Mouse (Mus musculus): Measurements from ENCODE around the gene Cnot6l.

Gene Cnot6l

GRCm38 (mm10) chr5:96161578-96162398 lies 2.2 kb downstream of the Cnot6l start:
- in situ Hi-C loops (cut with MboI; ENCODE audit: low sequenced_read_pairs) = no loop called here

GRCm38 (mm10) chr5:96161263-96161577 lies 2.8 kb downstream of the Cnot6l start:
- in situ Hi-C loops (cut with MboI; ENCODE audit: low sequenced_read_pairs) = no loop called here

GRCm38 (mm10) chr5:96160467-96161262 lies 3.3 kb downstream of the Cnot6l start:
- in situ Hi-C loops (cut with MboI; ENCODE audit: low sequenced_read_pairs) = no loop called here

GRCm38 (mm10) chr5:96142351-96142750 lies 21.6 kb downstream of the Cnot6l start:
- in situ Hi-C loops (cut with MboI; ENCODE audit: low sequenced_read_pairs) = no loop called here

DNA sequence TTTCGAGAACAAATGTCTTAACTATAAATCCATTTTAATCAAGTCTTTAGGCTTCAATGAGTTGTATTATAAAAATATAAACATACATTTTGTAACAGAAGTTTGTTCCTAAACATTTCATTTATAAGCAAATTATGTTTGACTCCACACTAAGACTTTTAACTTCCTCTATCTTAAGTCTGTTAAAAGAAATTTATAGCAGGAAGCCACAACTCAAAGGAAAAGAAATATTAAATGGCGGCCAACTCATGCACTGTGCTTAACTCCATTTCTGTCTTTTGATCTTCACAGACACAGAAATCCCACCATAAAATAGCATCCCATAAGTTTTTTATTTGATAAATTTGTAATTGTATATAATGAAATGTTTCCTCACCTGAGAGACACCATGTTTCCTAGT lies 33.3 kb downstream of the Cnot6l start:
- in situ Hi-C loops (cut with MboI; ENCODE audit: low sequenced_read_pairs) = no loop called here

DNA sequence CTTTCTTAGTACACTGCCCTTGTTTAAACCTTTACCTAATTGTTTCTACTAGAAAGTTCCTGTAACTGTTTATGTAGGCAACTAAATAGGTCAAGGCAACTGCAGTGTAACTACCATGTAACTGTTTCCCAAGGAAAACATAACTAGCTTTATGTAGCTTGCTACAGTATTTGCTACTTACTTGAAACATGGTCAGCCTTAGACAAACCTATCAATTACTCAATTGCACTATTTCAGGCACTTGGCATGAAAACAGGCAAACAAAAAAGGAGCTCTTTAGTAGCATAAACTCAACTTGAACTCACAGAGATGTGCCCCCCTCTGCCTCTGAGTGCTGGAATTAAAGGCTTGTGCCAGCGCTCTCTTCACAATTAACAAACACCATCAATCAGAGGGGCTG lies 37.1 kb downstream of the Cnot6l start:
- in situ Hi-C loops (cut with MboI; ENCODE audit: low sequenced_read_pairs) = no loop called here

- in situ Hi-C loops (cut with MboI; ENCODE audit: low sequenced_read_pairs) = no loop called here
Observed at GRCm38 (mm10) chr5:96114943-96115342, 49.0 kb downstream of the Cnot6l start.

GRCm38 (mm10) chr5:96104644-96105043 lies 59.3 kb downstream of the Cnot6l start:
- in situ Hi-C loops (cut with MboI; ENCODE audit: low sequenced_read_pairs) = no loop called here

- in situ Hi-C loops (cut with MboI; ENCODE audit: low sequenced_read_pairs) = no loop called here
Observed at GRCm38 (mm10) chr5:96091468-96091867, 72.5 kb downstream of the Cnot6l start.

DNA sequence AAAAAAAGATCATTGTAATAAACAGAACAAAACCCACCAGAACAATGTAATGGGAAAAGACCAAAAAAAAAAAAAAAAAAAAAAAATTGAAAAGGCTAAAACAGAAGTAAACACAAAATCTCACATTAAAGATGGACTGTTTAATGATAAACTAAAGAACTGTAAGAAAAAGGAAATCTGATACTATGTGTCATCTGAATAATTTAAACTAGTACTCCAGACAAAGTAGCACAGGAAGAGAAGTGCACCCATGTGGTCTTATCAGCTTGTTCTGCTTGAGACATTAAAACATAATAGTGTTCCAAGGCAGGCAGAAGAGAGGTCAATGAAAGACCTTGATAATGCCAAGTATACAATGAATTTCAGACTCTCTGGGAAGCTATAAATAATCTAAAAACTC lies 78.6 kb downstream of the Cnot6l start:
- in situ Hi-C loops (cut with MboI; ENCODE audit: low sequenced_read_pairs) = no loop called here

DNA sequence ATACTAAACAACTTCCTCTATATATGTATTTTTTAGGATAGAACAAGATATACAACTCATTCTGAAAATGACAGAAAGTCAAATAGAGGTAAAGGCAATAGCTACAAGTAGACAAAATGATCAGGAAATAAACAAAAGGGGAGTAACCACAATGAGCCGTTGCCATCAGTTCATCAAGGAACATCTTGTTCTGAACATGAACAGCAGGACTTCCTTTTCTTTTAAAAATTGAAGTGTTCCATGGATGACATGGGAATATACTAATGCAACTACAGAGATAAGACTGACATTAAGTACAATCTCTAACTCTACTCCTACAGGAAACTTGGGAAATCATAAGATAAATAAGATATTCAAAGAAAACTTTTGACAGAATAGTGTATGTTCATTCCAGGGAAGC lies 84.9 kb downstream of the Cnot6l start:
- in situ Hi-C loops (cut with MboI; ENCODE audit: low sequenced_read_pairs) = no loop called here

- in situ Hi-C loops (cut with MboI; ENCODE audit: low sequenced_read_pairs) = no loop called here
Observed at GRCm38 (mm10) chr5:96065591-96065990, 98.4 kb downstream of the Cnot6l start.

GRCm38 (mm10) chr5:96042492-96042891 lies 121.5 kb downstream of the Cnot6l start:
- in situ Hi-C loops (cut with MboI; ENCODE audit: low sequenced_read_pairs) = no loop called here

- in situ Hi-C loops (cut with MboI; ENCODE audit: low sequenced_read_pairs) = no loop called here
Observed at GRCm38 (mm10) chr5:96041507-96042104, 122.4 kb downstream of the Cnot6l start.

DNA sequence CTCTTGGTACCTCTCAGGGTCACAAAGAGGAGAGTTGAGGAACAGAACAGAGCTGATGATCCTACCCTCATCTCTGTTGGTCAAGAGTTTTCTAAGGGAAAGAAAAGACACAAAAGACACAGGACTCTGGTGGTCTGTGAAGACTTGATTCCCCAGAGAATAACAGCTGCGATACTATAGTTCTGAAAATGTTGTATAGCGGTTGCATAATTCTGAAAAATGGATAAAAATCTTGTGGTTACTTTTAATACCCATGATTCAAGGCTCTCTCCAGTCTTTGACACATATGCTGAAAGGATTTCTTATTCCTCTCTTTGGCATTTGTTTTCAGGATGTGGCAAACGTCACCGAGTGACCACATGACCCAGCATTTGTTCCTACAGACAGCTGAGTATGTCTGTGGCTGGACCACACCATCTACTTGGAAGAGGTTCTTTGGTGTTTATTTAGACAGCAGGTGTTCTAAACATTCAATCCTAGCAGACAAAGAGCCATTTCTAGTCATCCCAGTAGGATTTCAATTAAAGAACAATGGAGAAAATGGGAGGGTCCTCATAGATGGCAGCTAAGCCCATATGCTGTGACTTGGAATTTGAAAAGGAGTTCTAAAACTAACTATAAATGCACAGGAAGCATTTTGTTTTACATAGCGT lies 124.7 kb downstream of the Cnot6l start:
- in situ Hi-C loops (cut with MboI; ENCODE audit: low sequenced_read_pairs) = no loop called here

DNA sequence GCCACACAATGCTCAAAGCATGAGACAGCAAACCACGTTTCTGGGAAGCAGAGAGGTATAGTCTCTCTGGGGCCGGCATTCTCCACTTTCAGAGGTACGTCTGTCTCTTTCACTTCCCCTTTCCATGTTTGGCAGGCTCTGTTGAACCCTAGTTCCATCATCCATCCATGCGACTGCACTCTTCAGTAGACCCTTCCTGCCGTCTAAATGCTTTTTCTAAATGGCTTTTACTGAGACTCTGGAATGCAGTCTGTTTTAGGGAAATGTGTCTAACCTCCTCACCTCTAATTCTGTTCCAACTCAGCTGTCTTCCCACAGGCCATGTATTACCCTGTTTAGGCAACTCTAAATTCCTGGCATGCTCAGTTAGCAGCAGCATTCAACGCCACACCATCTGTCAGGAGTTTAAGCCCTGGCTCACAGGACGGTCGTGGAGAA lies 126.3 kb downstream of the Cnot6l start:
- in situ Hi-C loops (cut with MboI; ENCODE audit: low sequenced_read_pairs) = no loop called here

DNA sequence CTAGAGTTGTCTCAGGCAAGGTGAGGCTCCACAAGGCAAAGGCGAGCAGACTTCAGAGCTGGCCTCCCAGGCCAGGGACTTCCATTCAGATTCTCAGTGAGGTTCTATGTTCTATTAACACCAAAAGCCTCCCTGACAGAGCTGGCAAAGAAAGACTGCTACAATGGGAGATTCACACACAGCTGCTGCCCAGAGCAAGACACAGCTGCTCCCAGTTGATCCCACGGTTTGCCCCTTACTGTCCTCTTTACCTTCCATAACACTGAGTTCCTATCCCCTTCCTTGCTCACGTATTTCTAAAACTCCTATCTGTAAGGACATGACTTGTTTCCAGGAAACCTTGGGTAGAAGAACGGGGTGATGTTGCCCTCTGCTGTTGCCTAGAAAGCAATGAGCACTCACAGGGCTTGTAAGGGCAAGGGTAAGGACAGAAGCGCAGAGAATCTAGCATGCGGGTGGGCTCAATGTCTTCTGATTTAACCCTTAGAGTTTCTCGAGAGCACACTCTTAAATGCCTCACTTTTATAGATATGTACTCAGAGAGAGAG lies 127.8 kb downstream of the Cnot6l start:
- in situ Hi-C loops (cut with MboI; ENCODE audit: low sequenced_read_pairs) = no loop called here

DNA sequence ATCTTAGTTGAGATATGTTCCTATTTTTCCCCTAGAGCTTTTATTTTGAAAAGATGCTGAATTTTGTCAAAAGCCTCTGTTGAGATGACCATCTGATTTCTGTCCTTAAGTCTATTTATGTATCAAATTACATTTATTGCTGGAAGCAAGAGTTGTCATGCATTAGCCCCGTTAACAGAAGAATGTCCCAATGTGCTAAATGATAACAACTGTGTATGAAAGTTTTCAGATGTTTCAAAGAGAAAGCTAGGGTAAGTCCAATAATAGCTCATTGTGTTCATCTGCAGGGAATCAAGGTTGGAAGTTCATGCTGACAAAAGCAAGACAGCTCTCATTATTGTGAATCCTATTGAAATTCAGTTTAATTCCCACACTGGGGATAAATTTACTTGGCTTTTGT lies 129.9 kb downstream of the Cnot6l start:
- in situ Hi-C loops (cut with MboI; ENCODE audit: low sequenced_read_pairs) = no loop called here

DNA sequence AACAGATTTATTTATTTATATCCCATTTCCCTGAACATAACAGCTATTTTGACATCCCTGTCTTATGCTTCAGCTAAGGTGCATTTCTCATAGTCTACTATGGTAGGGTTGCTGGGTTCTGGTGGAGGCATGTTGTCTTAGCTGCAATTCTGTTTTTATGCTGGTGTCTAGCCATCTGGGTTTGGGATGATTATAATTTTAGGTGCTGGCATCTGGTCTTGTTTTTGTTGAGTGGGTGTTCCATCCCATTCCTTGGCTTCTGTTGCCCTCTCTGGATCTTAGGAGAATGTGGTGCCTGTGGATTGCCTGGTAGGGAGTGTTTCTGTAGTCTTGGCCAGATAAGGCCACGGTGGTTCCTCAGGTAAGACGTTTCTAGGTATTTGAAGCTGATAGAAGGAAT lies 134.2 kb downstream of the Cnot6l start:
- in situ Hi-C loops (cut with MboI; ENCODE audit: low sequenced_read_pairs) = no loop called here

Data from CH12F3 (cell line).